Mouse (Mus musculus) forebrain, embryonic 13.5 days (tissue): Measurements from ENCODE around the gene Pxn. TPM values are rescaled to one million over a fixed set of nuclear protein-coding genes. Genes with fewer than 3 reads are reported as not detected.

Source experiments
- ATAC-seq: fragments of 200-750 bp; cut with Nextera tagmentation; 2 replicates; pipeline ENCODE4 v1.8.0; 2017
- H3K27ac ChIP-seq: fragments of 300-500 bp; sonication (generic); 2 replicates; pipeline ENCODE4 v1.5.1; 2015; ENCODE audit warnings: inconsistent platforms, mild to moderate bottlenecking, moderate library complexity
- H3K27me3 ChIP-seq: fragments of 300-500 bp; sonication (generic); 2 replicates; pipeline ENCODE4 v1.6.1; 2015; ENCODE audit warnings: mild to moderate bottlenecking, inconsistent platforms
- H3K36me3 ChIP-seq: fragments of 300-500 bp; sonication (generic); 2 replicates; pipeline ENCODE4 v1.6.1; 2015; ENCODE audit warnings: mild to moderate bottlenecking, inconsistent platforms; ENCODE audit not compliant: poor library complexity, severe bottlenecking
- H3K4me1 ChIP-seq: fragments of 300-500 bp; sonication (generic); 2 replicates; pipeline ENCODE4 v1.6.1; 2015; ENCODE audit warnings: inconsistent platforms
- H3K4me2 ChIP-seq: fragments of 300-500 bp; sonication (generic); 2 replicates; pipeline ENCODE4 v1.6.1; 2015; ENCODE audit warnings: inconsistent platforms, mild to moderate bottlenecking, moderate library complexity
- H3K4me3 ChIP-seq: fragments of 300-500 bp; sonication (generic); 2 replicates; pipeline ENCODE4 v1.5.1; 2015; ENCODE audit warnings: mild to moderate bottlenecking, inconsistent platforms
- H3K9ac ChIP-seq: fragments of 300-500 bp; sonication (generic); 2 replicates; pipeline ENCODE4 v1.6.1; 2015; ENCODE audit warnings: mild to moderate bottlenecking, inconsistent platforms
- H3K9me3 ChIP-seq: fragments of 300-500 bp; sonication (generic); replicated peaks from 2 replicates; pipeline ENCODE4 v1.6.1; 2016; ENCODE audit warnings: inconsistent platforms
- WGBS: fragments of 180-500 bp; shearing (Covaris S2); methylation state at CpG from one replicate; pipeline ENCODE4 v1.1.7; 2015; 5-methylcytosine and 5-hydroxymethylcytosine counted together
- polyA plus RNA-seq: library from polyadenylated mRNA; unstranded; fragments of >200 nt; fragmentation: Nextera tagmentation; extraction: Ambion mirVana; gene quantifications from 2 replicates; pipeline ENCODE4 v1.2.1, GENCODE M21; 2015

Gene Pxn
- polyA plus RNA-seq, 1 experiment from 2014 or later, result 16.8 TPM

GRCm38 (mm10) chr5:115538017-115538692, 31.7 kb downstream of the Pxn start:
- H3K4me2 ChIP-seq, result 0 out of 2 replicates have a peak overlapping the region, but pooled peaks have one; percentile 13
- H3K9ac ChIP-seq, result no peak overlapping the region
- no peaks in the 10 kb centered on the region for H3K27me3 ChIP-seq
- no peaks in the 10 kb centered on the region for H3K9me3 ChIP-seq
- no peaks in the 10 kb centered on the region for H3K36me3 ChIP-seq
- no peak overlapping the region for H3K27ac ChIP-seq
- WGBS, result 71% methylated on average over 13 of the region's 13 CpGs
- no peak overlapping the region for H3K4me3 ChIP-seq
- H3K4me1 ChIP-seq, result peaks cover 25% of the 10 kb centered on the region
- peak; percentile 19; the same call in 1 of the 2 replicates for ATAC-seq

DNA sequence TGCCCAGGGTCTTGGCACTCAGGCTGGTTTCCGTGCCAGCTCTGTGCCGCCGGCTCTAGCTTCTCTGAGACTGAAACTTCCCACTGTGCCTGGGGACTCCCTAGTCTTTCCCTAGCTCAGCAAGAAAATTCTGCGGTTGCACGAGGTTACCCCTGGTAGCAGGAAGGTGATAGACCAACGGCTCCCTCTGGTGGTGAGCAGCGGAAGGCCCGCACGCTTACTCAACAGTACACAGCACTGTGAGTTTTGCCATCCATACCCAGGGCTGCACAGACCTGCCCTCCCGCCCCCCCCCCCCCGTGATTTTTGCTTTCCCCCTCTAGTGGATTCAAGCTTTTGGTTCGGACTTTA, 32.2 kb downstream of the Pxn start:
- H3K4me1 ChIP-seq, result peaks cover 30% of the 10 kb centered on the region
- no peaks in the 10 kb centered on the region for H3K9me3 ChIP-seq
- H3K4me2 ChIP-seq, result 0 out of 2 replicates have a peak overlapping the region, but pooled peaks have one; percentile 13
- H3K27ac ChIP-seq, result no peak overlapping the region
- peak; percentile 88 for ATAC-seq
- H3K4me3 ChIP-seq, result no peak overlapping the region
- 0% methylated on average over 12 of the region's 12 CpGs for WGBS
- H3K9ac ChIP-seq, result no peak overlapping the region
- H3K27me3 ChIP-seq, result no peaks in the 10 kb centered on the region
- H3K36me3 ChIP-seq, result no peaks in the 10 kb centered on the region

DNA sequence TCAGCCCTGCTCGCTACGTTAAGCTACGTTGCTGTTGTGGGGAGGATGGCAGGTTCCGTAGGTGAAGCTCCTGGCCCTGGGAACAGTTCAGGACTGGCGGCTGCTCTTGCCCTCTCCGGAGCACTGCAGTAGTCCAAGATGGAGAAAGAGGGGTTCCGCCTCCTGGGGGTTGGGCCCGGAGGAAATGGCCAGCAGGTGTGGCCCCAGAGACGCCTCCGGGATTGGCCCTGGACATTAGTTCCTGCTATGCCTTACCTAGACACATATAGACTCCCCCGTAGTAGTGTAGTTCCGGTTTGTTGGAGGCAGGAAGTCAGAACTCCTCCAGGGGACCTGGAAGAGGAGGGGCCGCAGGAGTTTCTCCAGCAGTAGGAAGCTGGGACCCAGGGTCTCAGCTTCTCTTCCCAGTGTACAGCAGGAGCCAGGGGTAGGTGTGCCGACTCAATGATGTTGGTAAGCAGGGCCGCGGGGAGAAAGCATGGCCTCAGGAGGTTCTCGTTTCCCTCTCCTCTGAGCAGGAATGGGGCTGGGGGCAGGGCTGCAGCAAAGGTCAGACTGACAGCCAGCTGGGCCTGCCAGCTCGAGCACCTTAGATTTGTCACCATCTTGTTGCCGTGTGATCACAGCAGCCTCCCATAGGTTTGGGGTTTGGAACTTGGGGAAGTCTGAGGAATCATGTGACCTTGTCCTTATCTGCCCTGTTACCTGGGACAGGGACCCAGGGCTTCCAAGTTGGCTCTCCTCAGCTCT, 36.3 kb downstream of the Pxn start:
- no peaks in the 10 kb centered on the region for H3K9me3 ChIP-seq
- no peak for ATAC-seq
- H3K27me3 ChIP-seq, result no peaks in the 10 kb centered on the region
- WGBS, result 73% methylated on average over 19 of the region's 19 CpGs
- no peak overlapping the region for H3K9ac ChIP-seq
- H3K4me3 ChIP-seq, result no peak overlapping the region
- H3K4me2 ChIP-seq, result 0 out of 2 replicates have a peak overlapping the region, but pooled peaks have one; percentile 33
- H3K4me1 ChIP-seq, result peaks cover 37% of the 10 kb centered on the region
- 0 out of 2 replicates have a peak overlapping the region, but pooled peaks have one; percentile 10 for H3K27ac ChIP-seq
- H3K36me3 ChIP-seq, result peaks cover 24% of the 10 kb centered on the region

DNA sequence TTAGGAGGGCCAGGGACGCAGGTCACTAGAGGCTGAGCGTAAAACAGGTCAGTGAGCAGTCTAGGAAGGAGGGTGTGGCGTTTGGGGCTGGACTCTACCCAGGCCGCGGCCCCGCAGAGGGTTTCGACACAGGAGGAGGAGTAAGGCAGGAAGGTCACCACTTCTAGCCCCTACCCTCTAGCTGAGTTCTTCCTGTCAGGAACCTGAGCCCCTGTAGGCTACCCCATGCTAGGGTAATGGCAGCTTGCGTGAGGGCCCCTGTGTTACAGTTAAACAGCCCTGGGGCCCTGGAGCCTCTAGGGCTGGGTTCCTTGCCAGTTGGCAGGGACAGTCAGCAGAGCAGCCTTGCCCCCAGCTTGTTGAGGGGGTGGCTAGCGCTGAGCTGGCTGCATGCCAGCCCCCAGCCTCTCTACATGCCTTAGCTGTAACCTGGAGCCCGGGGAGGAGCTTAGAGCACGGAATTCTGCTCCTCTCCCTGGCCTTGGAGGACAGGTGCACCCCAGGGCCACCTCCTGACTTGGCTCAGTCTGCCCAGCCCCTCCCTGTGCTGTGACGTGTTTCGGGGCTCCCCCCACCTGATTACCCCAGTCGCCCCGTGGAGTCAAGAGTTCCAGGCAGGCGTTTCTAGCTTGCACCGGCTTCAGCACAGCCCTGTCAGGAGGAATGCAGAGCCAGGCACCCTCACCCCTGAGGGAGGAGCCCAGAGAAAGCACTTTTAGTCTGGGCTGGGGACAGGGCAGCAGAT, 37.2 kb downstream of the Pxn start:
- H3K27me3 ChIP-seq, result no peaks in the 10 kb centered on the region
- WGBS, result 62% methylated on average over 17 of the region's 17 CpGs
- H3K4me1 ChIP-seq, result peaks cover 28% of the 10 kb centered on the region
- H3K4me2 ChIP-seq, result peak overlapping the region; percentile 33
- H3K4me3 ChIP-seq, result no peak overlapping the region
- peak; percentile 60 for ATAC-seq
- H3K27ac ChIP-seq, result peak overlapping the region; percentile 48
- H3K9ac ChIP-seq, result peak overlapping the region; percentile 37
- no peaks in the 10 kb centered on the region for H3K9me3 ChIP-seq
- peaks cover 33% of the 10 kb centered on the region for H3K36me3 ChIP-seq

DNA sequence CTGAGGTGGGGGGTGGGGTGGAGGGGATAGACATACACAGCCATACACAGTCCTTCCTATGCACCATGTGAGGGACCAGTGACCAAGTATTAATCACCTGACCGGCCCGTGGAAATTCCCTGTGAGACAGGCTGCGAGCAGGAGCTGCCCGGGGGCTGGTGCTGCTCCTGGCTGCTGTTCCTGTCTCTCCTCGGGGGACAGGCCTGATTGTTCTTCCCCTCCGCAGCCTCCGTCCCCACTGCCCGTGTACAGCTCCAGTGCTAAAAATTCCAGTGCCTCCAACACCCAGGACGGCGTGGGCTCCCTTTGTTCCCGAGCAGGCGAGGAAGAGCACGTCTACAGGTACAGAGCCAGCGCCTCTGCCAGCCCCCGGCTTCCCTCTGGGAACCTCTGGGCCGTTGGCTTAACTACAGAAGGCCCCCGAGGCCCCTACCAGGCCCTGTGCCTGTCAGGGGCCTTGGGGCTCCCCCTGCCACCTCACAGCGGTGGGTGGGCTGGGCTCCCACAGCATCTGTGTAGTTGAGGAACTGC, 38.2 kb downstream of the Pxn start:
- Histone ChIP-seq H3K4me1 (peaks cover 23% of the 10 kb centered on the region), H3K4me2 (no peak overlapping the region), H3K36me3 (peaks cover 37% of the 10 kb centered on the region), H3K27ac (no peak overlapping the region), H3K9me3 (no peaks in the 10 kb centered on the region), H3K9ac (no peak overlapping the region; the same call in 1 of the 2 replicates), H3K27me3 (no peaks in the 10 kb centered on the region), H3K4me3 (no peak overlapping the region)
- 55% methylated on average over 18 of the region's 18 CpGs for WGBS
- ATAC-seq, result no peak

GRCm38 (mm10) chr5:115545636-115546035, 39.2 kb downstream of the Pxn start:
- Histone ChIP-seq H3K4me1 (peaks cover 23% of the 10 kb centered on the region), H3K27me3 (no peaks in the 10 kb centered on the region), H3K36me3 (peaks cover 39% of the 10 kb centered on the region), H3K27ac (no peak overlapping the region), H3K9me3 (no peaks in the 10 kb centered on the region), H3K9ac (no peak overlapping the region), H3K4me3 (no peak overlapping the region), H3K4me2 (no peak overlapping the region)
- WGBS, result 93% methylated on average over 14 of the region's 14 CpGs
- ATAC-seq, result no peak

DNA sequence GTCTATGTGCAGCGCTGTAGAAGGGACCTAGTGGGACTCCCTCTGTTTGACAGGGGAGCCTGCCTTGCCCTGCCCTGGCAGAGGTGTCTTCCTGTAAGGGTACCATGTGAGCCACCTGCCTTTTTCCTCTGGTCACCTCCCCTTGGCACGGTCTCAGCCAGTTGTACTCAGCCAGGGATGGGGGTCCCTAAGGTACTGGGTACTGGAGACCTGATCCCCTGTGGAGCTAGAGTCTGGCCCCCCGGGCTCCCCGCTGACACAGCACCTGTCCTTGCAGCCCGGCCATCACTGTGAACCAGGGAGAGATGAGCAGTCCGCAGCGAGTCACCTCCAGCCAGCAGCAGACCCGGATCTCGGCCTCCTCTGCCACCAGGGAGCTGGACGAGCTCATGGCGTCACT, 40.1 kb downstream of the Pxn start:
- Histone ChIP-seq H3K4me3 (no peak overlapping the region), H3K4me2 (no peak overlapping the region), H3K4me1 (peaks cover 23% of the 10 kb centered on the region), H3K27ac (no peak overlapping the region), H3K36me3 (peaks cover 41% of the 10 kb centered on the region), H3K27me3 (no peaks in the 10 kb centered on the region), H3K9ac (0 out of 2 replicates have a peak overlapping the region, but pooled peaks have one; percentile 16), H3K9me3 (no peaks in the 10 kb centered on the region)
- no peak for ATAC-seq
- WGBS, result 71% methylated on average over 11 of the region's 11 CpGs

DNA sequence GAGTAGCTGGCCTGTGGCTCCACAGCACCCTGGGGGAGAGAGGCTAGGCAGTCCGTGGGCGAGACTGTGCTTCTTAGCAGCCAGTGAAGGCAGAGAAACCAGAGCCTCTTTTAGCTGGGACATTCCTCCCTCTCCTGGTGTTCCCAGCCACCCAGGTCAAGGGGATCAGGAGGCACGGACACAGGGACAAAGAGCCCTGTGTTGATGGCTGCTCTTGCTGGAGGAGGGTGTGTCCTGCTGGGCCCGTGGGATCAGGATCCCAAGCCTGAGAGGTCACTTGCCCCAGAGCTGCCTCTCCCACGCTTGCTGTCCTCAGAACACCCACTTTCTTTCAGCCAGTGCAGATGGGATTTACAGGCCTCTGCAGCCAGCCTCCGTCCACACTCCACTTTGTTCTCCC, 40.5 kb downstream of the Pxn start:
- Histone ChIP-seq H3K4me1 (peaks cover 23% of the 10 kb centered on the region), H3K9ac (peak overlapping the region; percentile 16; the same call in 1 of the 2 replicates), H3K36me3 (peaks cover 45% of the 10 kb centered on the region), H3K4me2 (no peak overlapping the region), H3K27ac (no peak overlapping the region), H3K4me3 (no peak overlapping the region), H3K9me3 (no peaks in the 10 kb centered on the region), H3K27me3 (no peaks in the 10 kb centered on the region)
- 31% methylated on average over 6 of the region's 6 CpGs for WGBS
- no peak for ATAC-seq

GRCm38 (mm10) chr5:115547421-115547820, 40.9 kb downstream of the Pxn start:
- Histone ChIP-seq H3K27me3 (no peaks in the 10 kb centered on the region), H3K4me3 (no peak overlapping the region), H3K4me2 (no peak overlapping the region), H3K4me1 (peaks cover 23% of the 10 kb centered on the region), H3K9ac (peak overlapping the region; percentile 16; the same call in 1 of the 2 replicates), H3K9me3 (no peaks in the 10 kb centered on the region), H3K36me3 (peaks cover 49% of the 10 kb centered on the region), H3K27ac (no peak overlapping the region)
- no peak for ATAC-seq
- 89% methylated on average over 7 of the region's 7 CpGs for WGBS

DNA sequence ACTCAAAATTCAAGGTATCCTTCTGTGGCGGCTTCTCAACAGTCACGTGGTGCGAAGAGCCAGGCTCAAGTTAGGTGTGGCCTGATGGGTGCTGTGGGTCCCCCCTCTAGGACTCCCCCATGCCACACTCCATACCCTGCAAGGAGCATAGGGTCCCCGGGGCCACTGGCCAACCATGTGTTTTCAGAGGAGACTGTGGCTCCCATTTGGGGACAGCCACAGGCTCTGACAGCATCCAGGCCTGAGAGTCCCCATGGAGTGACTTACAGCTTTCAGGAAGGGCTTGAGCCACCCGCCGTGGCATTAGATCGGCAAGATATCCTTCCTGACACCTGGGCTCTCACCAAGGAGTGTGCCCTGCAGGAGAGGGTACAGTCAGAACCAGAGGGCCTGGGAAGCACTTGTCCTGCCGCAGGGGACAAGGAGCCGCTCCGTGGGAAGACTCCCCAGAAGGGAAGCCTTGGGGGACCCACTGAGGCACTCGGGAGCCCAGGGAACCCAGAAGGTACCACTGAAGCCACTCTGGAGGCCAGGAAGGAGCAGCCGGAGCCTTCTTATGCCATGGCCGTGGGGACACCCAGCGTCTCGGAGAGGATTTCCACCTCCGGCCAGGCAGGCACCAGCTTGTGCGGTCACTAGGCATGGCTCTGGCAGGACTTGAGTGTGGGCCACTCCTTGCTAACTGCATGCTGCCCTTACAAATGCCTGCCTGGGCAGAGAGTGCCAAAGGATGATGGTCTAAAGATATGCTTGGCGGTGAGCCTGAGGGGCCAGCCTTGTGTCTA, 42.2 kb downstream of the Pxn start:
- no peak for ATAC-seq
- peaks cover 62% of the 10 kb centered on the region for H3K36me3 ChIP-seq
- H3K4me1 ChIP-seq, result peaks cover 11% of the 10 kb centered on the region
- no peak overlapping the region for H3K4me2 ChIP-seq
- WGBS, result 92% methylated on average over 18 of the region's 18 CpGs
- H3K9me3 ChIP-seq, result no peaks in the 10 kb centered on the region
- no peak overlapping the region for H3K4me3 ChIP-seq
- no peak overlapping the region for H3K9ac ChIP-seq
- H3K27ac ChIP-seq, result no peak overlapping the region
- H3K27me3 ChIP-seq, result no peaks in the 10 kb centered on the region

GRCm38 (mm10) chr5:115550482-115551005, 44.1 kb downstream of the Pxn start:
- Histone ChIP-seq H3K27ac (no peak overlapping the region), H3K36me3 (peaks cover 67% of the 10 kb centered on the region), H3K4me2 (no peak overlapping the region), H3K9me3 (no peaks in the 10 kb centered on the region), H3K4me1 (no peaks in the 10 kb centered on the region), H3K4me3 (no peak overlapping the region), H3K9ac (no peak overlapping the region), H3K27me3 (no peaks in the 10 kb centered on the region)
- WGBS, result 86% methylated on average over 11 of the region's 11 CpGs
- no peak for ATAC-seq
